Mouse (Mus musculus) myocyte (in vitro differentiated cells): ENCODE measurements around the gene Hrct1.

Experiments used
- E2F4 ChIP-seq: IDR thresholded peaks from one replicate; pipeline ENCODE4 v1.6.1; 2011; ENCODE audit warnings: mild to moderate bottlenecking, control low read depth, moderate library complexity; ENCODE audit not compliant: insufficient read depth
- MYOD1 ChIP-seq, 3 experiments: IDR thresholded peaks; one replicate each; pipeline ENCODE4 v1.6.1; 2011; ENCODE audit warnings: control low read depth in 2 of 3, low read depth in 2 of 3, mild to moderate bottlenecking in 2 of 3, moderate library complexity in 1 of 3; ENCODE audit not compliant: insufficient read length in 2 of 3, control insufficient read depth in 1 of 3
- MYOG ChIP-seq, 3 experiments: IDR thresholded peaks; one replicate each; pipeline ENCODE4 v1.6.1; 2011; ENCODE audit warnings: control low read depth in 2 of 3, low read depth in 2 of 3, mild to moderate bottlenecking in 2 of 3; ENCODE audit not compliant: insufficient read length in 2 of 3, control insufficient read depth in 1 of 3, insufficient read depth in 1 of 3
- POLR2A ChIP-seq: IDR thresholded peaks from one replicate; pipeline ENCODE4 v1.6.1; 2011; ENCODE audit warnings: low read depth, mild to moderate bottlenecking, control low read depth, moderate library complexity; ENCODE audit not compliant: insufficient read length
- SRF ChIP-seq: IDR thresholded peaks from one replicate; pipeline ENCODE4 v1.6.1; 2011; ENCODE audit warnings: low read depth; ENCODE audit not compliant: control insufficient read depth, insufficient read length
- TCF12 ChIP-seq: IDR thresholded peaks from one replicate; pipeline ENCODE4 v1.6.1; 2011; ENCODE audit warnings: mild to moderate bottlenecking, control low read depth; ENCODE audit not compliant: poor library complexity, insufficient read depth, severe bottlenecking

GRCm38 (mm10) chr4:43720491-43721228 is 6.3 kb upstream of the Hrct1 start:
- TF ChIP-seq TCF12 (no peak), POLR2A (no peak), E2F4 (no peak), MYOG (IDR thresholded peaks at IDR 0.05; ENCODE audit: control insufficient read depth in 1 of 3, insufficient read depth in 1 of 3, insufficient read length in 2 of 3, low read depth in 2 of 3) (peak; percentile 31 to 53 (median 39)), SRF (no peak), MYOD1 (IDR thresholded peaks at IDR 0.05; ENCODE audit: control insufficient read depth in 1 of 3, insufficient read length in 2 of 3, low read depth in 2 of 3) (peak in 2 of 3 experiments; percentile 6 to 45)
